Mouse (Mus musculus) intestine, embryonic 15.5 days (tissue): ENCODE measurements around the gene Snu13. TPM values are rescaled to one million over a fixed set of nuclear protein-coding genes. Genes with fewer than 3 reads are reported as not detected.

Experiments
- polyA plus RNA-seq: library from polyadenylated mRNA; unstranded; fragments of >200 nt; fragmentation: Nextera tagmentation; extraction: Ambion mirVana; gene quantifications from 2 replicates; pipeline ENCODE4 v1.2.1, GENCODE M21; 2015

The Snu13 gene
- polyA plus RNA-seq, 1 experiment from 2014 or later = 256 TPM

Other genes with a start within 250 kb of the Snu13 start
- gene Tef, start 245.2 kb downstream of the Snu13 start, polyA plus RNA-seq = 15.9 and 17.7 TPM in 2 replicates
- 25.9 and 26.0 TPM in 2 replicates for gene Tob2, start 188.8 kb downstream of the Snu13 start, polyA plus RNA-seq
- gene Phf5a, start 175.7 kb downstream of the Snu13 start, polyA plus RNA-seq = 120 and 152 TPM in 2 replicates
- gene Aco2, start 175.3 kb downstream of the Snu13 start, polyA plus RNA-seq = 227 and 239 TPM in 2 replicates
- 65.5 and 80.4 TPM in 2 replicates for gene Polr3h, start 121.4 kb downstream of the Snu13 start, polyA plus RNA-seq
- gene Csdc2, start 110.8 kb downstream of the Snu13 start, polyA plus RNA-seq = 11.7 and 12.9 TPM in 2 replicates
- 22.5 and 23.2 TPM in 2 replicates for gene Pmm1, start 86.7 kb downstream of the Snu13 start, polyA plus RNA-seq
- not detected in 2 replicates for gene 1700029P11Rik, start 67.1 kb downstream of the Snu13 start, polyA plus RNA-seq
- 76.1 and 79.6 TPM in 2 replicates for gene Xrcc6, start 59.8 kb downstream of the Snu13 start, polyA plus RNA-seq
- gene Desi1, start 13.7 kb downstream of the Snu13 start, polyA plus RNA-seq = 19.8 and 21.3 TPM in 2 replicates
- gene 4930407I10Rik, start 11.6 kb upstream of the Snu13 start, polyA plus RNA-seq = not detected in 2 replicates
- gene Mei1, start 22.4 kb upstream of the Snu13 start, polyA plus RNA-seq = not detected in 2 replicates
- 12.0 and 12.6 TPM in 2 replicates for gene Ccdc134, start 80.3 kb upstream of the Snu13 start, polyA plus RNA-seq
- gene Srebf2, start 99.6 kb upstream of the Snu13 start, polyA plus RNA-seq = 163 and 172 TPM in 2 replicates
- 0.10 and 0.15 TPM in 2 replicates for gene Shisa8, start 165.2 kb upstream of the Snu13 start, polyA plus RNA-seq
- 0.25 TPM in 1 of 2 replicates, not detected in the other for gene Tnfrsf13c, start 176.8 kb upstream of the Snu13 start, polyA plus RNA-seq
- gene Cenpm, start 197.2 kb upstream of the Snu13 start, polyA plus RNA-seq = 46.0 and 49.1 TPM in 2 replicates
- 0.13 TPM in 1 of 2 replicates, not detected in the other for gene 1500009C09Rik, start 204.8 kb upstream of the Snu13 start, polyA plus RNA-seq
- gene Sept3, start 227.3 kb upstream of the Snu13 start, polyA plus RNA-seq = 8.6 and 10.2 TPM in 2 replicates